Mouse (Mus musculus): ENCODE data around the gene Psmb5. TPM values are rescaled to one million over a fixed set of nuclear protein-coding genes. Genes with fewer than 3 reads are reported as not detected.

The Psmb5 gene
- total RNA-seq, 4 experiments from 2014 or later = 179 to 205 (median 193) TPM

Small RNA genes lying within 50 kb of the gene (microRNA-seq; reads per million reads assigned to microRNA genes)
- 0 reads per million in 2 experiments for gene Mir686
- 0 to 0.32 reads per million in 2 experiments for gene Mir6948

Other genes with a start within 250 kb of the Psmb5 start
- 1 to 10 TPM; 2.0 to 6.5 (median 3.3) TPM for gene Slc7a7, start 200.2 kb downstream of the Psmb5 start, total RNA-seq (2022)
- 100 to 1,000 TPM in 2 of 4 experiments, 10 to 100 TPM in 2; 88.3 to 116 (median 96.6) TPM for gene Mrpl52, start 191.1 kb downstream of the Psmb5 start, total RNA-seq (2022)
- 10 to 100 TPM; 10.3 to 16.0 (median 13.4) TPM for gene Mmp14, start 186.4 kb downstream of the Psmb5 start, total RNA-seq (2022)
- gene Lrp10, start 153.9 kb downstream of the Psmb5 start, total RNA-seq (2022) = 10 to 100 TPM; 32.0 to 44.8 (median 36.7) TPM
- gene Rem2, start 141.9 kb downstream of the Psmb5 start, total RNA-seq (2022) = 10 to 100 TPM; 15.7 to 25.1 (median 18.7) TPM
- gene Prmt5, start 100.5 kb downstream of the Psmb5 start, total RNA-seq (2022) = 10 to 100 TPM; 47.0 to 58.2 (median 51.9) TPM
- 1 to 10 TPM; 3.6 to 9.7 (median 4.9) TPM for gene Haus4, start 63.4 kb downstream of the Psmb5 start, total RNA-seq (2022)
- gene Ajuba, start 40.5 kb downstream of the Psmb5 start, total RNA-seq (2022) = 1 to 10 TPM; 1.3 to 2.7 (median 1.9) TPM
- 1 to 10 TPM; 4.4 to 7.8 (median 6.1) TPM for gene 4931414P19Rik, start 12.0 kb downstream of the Psmb5 start, total RNA-seq (2022)
- under 1 TPM in 3 of 4 experiments, not detected in 1; 0.14 to 0.51 (median 0.23) TPM for gene Psmb11, start 3.4 kb upstream of the Psmb5 start, total RNA-seq (2022)
- gene Gm17606, start 22.9 kb upstream of the Psmb5 start, total RNA-seq (2022) = not detected
- gene Cdh24, start 23.3 kb upstream of the Psmb5 start, total RNA-seq (2022) = 10 to 100 TPM; 16.0 to 24.1 (median 20.7) TPM
- gene 1700123O20Rik, start 68.2 kb upstream of the Psmb5 start, total RNA-seq (2022) = 10 to 100 TPM; 17.9 to 27.8 (median 23.7) TPM
- gene Acin1, start 68.9 kb upstream of the Psmb5 start, total RNA-seq (2022) = 100 to 1,000 TPM; 190 to 255 (median 232) TPM
- under 1 TPM in 1 of 4 experiments, not detected in 3; 0.18 TPM for gene Gm29776, start 80.8 kb upstream of the Psmb5 start, total RNA-seq (2022)
- gene Cebpe, start 94.2 kb upstream of the Psmb5 start, total RNA-seq (2022) = not detected
- 10 to 100 TPM; 49.8 to 67.2 (median 58.5) TPM for gene Slc7a8, start 163.9 kb upstream of the Psmb5 start, total RNA-seq (2022)
- gene Rnf212b, start 196.1 kb upstream of the Psmb5 start, total RNA-seq (2022) = not detected

All from layer of hippocampus, adult 8-10 months (tissue).